Mouse (Mus musculus): ENCODE results near the gene Sptlc2. TPM values are rescaled to one million over a fixed set of nuclear protein-coding genes. Genes with fewer than 3 reads are reported as not detected.
"Not testable (repeated sequence)": the region's sequence is repeated elsewhere in the genome, so short reads cannot be mapped to it uniquely, and the experiment has no call there.

The Sptlc2 gene
- total RNA-seq, 2 experiments from 2014 or later = 39.4 to 43.5 TPM

DNA sequence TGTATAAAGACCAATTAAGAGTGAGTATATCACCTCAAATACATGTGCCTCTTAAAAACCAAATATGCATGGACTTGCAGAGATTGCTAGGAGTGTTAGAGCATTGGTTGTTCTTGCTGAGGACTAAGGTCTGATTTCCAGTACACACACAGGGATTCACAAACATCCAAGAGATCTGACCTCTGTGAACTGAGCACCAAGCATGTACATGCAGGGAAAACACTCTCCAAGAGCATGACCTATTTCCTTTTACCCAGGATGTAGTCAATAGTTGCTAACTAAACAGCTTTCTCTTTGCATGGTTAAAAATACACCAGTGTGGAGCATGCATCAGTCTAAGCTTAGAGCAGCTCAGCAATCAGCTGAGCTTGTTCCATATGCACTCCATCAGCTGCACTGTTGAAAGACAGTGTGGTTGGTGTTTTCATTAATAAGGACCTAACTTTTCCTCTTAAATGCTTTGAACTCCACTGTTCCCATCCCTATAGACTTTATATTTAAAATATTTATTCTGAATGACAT is 45.0 kb downstream of the Sptlc2 start:
- intact Hi-C loops (cut with DNase I) = no loop called here
- DNase-seq = no peak

DNA sequence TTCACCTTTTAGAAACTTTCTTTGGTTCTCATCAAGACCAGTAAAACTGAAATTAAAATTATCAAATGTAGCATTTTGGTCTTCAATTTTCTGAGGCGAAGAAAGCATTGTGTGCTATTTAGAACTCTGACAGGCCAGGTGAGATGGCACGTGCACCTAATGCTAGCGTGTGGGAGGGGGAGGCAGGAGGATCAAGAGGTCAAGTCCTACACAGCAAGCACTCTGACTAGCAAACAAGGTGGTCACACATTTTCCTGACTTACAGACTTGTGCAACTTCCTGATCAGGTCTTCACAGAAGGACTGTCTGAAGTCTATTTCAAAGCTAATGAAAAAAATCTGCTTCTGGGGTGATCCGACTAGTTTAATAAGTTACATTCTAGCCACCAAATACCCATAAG is 50.1 kb downstream of the Sptlc2 start:
- no peak for DNase-seq
- intact Hi-C loops (cut with DNase I) = no loop called here

DNA sequence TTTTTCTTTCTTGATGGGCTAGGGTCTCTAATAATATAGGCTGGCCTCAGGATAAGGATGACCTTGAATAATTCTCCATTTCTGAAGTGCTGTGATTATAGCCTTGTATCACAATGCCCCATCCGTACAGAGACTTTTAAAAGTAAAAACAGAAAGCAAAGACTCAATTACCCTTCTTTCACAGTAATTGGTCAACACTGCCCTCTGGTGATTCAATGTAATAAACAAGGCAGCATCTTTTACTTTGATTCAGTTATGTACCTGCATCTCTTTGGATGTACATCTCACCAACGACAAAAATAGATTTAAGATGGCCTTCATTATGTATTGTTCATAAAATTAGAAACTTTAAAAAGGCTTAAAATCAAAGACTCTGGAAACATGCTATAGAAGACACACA is 53.3 kb downstream of the Sptlc2 start:
- intact Hi-C loops (cut with DNase I) = loop anchor here (5.0 kb wide), 2 partner anchors 68 to 203 kb away; partner anchors contain the start of genes Ahsa1 and Vipas39
- peak in 1 of 2 experiments; percentile 19 for DNase-seq

DNA sequence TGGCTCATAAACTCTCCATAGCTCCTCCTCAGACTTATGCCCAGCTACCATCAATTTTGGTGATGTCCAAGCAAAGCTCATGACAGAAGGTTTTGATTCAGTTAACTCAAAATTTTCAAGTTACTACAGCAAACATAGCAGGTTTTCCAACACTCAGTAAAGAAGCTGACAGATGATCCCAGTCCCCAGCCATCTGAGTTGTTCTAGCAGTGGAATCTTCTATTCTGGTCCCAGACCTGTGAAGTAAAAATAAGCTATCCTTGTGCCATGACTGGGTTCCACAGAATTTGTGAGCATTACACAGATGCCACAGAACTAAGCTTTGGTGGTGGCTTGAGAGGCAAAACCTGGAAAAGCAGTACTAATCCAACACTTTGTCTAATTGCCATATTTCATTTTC is 54.4 kb downstream of the Sptlc2 start:
- no peak for DNase-seq
- intact Hi-C loops (cut with DNase I) = loop anchor here (5.0 kb wide), 2 partner anchors 66 to 201 kb away; partner anchors contain the start of genes Ahsa1 and Vipas39

DNA sequence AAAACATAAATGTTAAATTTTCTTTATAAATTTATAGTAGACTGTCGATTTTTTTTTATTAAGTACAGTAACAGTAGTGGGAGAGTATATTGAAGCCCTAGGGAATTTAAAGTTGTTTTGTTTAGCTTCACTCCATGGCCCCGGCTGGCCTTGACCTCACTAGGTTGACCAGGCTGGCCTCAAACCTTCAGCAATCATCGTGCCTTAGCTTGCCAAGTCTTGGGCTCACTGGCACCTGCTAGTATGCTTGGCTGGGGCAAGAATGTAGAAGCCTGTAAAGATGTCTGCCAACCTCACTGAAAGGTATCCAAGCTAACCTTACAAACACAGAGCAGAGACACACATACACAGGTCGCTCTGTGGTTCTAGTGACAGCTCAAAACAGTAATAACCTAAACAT is 55.6 kb downstream of the Sptlc2 start:
- intact Hi-C loops (cut with DNase I) = loop anchor here (5.0 kb wide), 2 partner anchors 65 to 200 kb away; partner anchors contain the start of genes Ahsa1 and Vipas39
- peak in 1 of 2 experiments; percentile 8 for DNase-seq

DNA sequence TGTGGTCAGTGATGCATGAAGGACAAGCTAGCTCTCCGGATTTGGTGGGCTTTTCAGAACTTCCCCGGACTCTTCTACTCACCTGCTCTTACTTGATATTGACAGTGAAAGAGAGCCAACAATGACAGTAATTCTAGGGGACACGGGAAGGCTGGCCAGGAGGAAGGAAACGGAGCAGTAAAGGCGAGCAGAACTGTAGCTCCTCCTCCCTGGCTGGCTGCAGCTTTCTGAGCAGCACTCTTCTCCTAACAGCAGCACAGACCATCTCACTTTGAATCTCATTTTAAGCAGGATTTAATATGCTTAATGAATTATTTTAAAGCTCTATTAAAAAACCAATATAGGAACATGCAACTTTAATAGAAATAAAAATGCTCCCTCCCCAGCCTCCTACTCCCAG is 56.2 kb downstream of the Sptlc2 start:
- intact Hi-C loops (cut with DNase I) = loop anchor here (5.0 kb wide), 2 partner anchors 65 to 200 kb away; partner anchors contain the start of genes Ahsa1 and Vipas39
- no peak for DNase-seq

DNA sequence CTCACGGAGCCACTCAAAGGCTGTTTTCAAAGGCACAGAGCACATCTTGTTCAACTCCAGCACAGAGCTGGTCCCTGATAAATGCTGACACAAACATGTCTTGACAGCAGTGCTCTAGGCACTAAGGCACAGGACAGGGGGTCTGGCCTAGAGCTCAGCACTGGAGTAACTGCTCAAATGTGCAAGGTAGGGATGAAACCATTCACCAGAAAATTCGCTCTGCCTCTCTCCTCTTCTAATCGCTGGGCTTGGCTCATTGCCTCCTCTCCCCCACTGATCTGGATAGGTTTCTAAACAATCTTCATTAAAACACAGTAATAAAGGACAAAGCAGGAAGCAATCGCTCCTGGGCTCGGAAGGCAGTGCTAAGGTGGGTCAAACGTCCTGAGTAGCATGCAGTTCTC is 57.1 kb downstream of the Sptlc2 start:
- intact Hi-C loops (cut with DNase I) = loop anchor here (5.0 kb wide), 2 partner anchors 64 to 199 kb away; partner anchors contain the start of genes Ahsa1 and Vipas39
- no peak for DNase-seq

DNA sequence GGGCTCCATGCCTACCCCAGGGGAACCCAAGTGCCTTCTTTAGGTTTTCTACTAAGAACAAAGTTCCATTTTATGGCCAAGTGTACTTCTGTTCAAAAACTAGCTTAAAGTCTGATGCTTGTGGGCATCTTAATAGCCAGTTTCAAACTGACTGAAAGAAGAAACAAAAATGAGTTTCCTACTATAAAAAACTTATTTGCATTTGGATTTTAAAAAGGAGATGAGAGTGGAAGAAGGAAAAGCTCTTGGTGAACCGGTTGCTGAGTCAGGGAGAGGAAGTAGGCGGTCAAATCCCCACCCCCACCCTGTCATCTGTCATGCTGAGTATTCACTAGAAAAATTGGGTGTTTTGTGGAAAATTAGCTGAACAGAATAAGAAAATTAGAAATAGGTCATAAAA is 57.9 kb downstream of the Sptlc2 start:
- DNase-seq = no peak
- intact Hi-C loops (cut with DNase I) = loop anchor here (5.0 kb wide), 2 partner anchors 63 to 198 kb away; partner anchors contain the start of genes Ahsa1 and Vipas39

DNA sequence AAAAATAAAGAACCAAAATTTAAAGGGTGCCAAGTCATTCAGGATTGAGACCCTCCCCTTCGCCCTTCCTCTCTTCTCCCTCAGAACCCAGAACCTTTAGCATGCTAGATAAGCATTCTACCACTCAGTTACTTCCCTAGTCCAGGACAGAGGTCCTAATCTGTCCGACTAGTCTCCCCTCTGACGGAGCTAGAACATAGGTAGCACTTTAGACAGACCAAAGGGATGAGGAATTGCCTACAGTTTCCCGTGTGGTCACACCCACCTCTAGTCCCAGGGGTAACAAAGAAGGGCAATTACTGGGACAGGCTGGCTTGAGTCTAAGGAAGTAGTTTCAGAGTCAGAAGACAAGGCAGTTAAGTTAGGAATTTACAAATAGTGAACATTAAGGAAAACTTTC is 60.1 kb downstream of the Sptlc2 start:
- intact Hi-C loops (cut with DNase I) = no loop called here

DNA sequence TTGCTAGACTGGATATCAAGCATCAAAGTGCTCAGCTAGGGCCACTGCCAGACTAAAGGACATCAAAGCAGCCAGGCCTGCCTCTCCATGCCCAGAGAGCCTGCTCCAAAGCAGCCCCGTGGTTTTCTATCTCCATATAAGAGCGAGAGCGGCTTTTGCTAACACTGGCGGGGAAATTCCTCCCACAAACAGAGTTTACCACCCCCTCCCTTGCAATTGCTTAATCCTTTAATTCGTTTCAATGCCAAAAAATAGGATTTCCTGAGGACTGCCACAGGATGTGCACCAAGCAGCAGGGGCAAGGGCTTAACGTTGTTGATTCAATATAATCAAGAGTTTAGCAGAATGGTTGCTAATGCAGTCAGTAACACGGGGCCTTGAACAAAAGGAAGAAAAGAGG is 60.5 kb downstream of the Sptlc2 start:
- DNase-seq = no peak
- intact Hi-C loops (cut with DNase I) = no loop called here

More for the DNA sequence above, 60.1 kb downstream of the Sptlc2 start:
- no peak for DNase-seq

DNA sequence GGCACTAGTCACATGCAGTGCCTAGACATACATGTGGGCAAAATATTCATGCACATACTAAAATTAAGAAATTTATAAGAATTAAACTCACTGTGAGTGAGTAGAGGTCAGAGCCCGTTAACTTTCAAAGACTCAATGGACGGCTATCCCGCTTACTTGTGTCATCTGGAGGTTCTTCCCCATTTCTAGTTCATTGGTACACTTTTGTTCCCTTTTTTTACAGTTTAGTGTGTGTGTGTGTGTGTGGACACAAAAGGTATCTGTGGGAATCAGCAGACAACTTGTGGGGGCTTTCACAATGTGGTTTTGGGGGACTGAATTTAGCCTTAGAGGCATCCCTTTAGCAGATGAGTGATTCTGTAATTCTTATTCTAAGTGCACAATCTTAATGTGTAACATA is 62.7 kb downstream of the Sptlc2 start:
- no peak for DNase-seq
- intact Hi-C loops (cut with DNase I) = no loop called here

DNA sequence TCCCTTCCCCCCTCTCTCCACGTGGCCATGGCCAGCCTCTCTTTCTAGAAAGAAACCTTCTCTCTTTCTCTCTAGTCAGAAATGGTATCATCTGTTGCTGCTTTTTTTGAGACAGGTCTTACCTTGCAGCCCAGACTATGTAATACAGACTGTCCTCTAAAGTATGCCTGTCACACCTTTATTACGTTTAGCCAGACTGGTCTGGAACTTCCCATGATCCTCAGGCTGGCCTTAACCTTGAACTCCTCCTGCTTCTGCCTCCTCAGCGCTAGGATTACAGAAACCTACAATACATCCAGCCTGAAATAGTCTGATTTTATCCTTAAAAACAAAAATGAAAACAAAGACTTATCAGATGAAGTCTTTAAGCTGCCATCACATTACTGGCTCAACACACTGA is 68.9 kb downstream of the Sptlc2 start:
- DNase-seq = no peak
- intact Hi-C loops (cut with DNase I) = no loop called here

DNA sequence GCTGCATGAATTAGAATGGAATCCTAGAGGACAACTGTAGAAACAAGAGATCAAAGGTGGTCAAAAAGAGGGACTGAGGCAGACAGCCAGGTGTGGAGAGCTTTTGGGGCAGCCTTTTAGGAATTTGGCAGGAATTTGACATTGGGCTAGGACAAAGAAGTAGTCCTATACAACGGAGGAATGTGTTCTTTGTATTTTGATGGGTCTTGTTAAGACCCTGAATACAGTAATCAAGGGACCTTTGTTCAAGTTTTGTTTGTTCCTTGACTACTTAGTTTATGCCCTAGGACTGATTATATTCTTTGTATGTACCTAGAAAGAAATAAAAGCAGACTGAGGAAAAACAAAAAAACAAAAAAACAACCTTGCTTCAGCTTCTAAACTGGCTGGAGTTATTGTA is 70.2 kb downstream of the Sptlc2 start:
- intact Hi-C loops (cut with DNase I) = no loop called here
- DNase-seq = no peak

DNA sequence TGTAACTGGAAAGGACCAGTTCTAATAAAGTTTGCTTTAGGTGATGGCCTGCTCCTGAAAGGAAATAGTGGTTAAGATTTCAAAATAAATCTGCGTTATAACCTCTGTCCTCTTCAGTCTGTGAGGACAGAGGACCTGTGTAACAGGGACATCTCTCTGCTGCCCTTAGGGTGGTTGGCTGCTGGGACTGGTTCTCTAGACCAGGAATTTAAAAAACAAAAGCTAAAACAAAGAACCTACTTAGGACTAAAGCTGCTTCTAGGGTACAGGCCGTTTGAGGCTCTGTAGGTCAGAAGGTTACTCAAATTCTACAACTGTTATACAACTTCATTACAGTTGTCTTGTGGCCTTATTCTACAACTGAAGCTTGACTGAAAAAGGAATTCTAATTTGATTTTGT is 75.1 kb downstream of the Sptlc2 start:
- intact Hi-C loops (cut with DNase I) = no loop called here
- DNase-seq = no peak

DNA sequence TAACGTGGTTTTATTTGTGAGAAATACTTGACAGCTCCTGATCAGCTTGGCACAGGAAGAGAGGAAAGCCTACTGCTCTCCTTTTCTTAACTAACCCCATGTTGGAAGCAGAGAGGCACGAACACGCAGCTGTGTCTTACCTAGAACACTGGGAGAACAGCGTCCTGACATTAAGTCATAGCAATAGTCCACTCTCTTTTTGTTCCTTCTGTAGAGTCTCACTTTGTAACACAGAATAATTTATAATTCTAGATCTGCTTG is 81.6 kb downstream of the Sptlc2 start:
- DNase-seq; intact Hi-C loops (cut with DNase I): not testable (repeated sequence)

DNA sequence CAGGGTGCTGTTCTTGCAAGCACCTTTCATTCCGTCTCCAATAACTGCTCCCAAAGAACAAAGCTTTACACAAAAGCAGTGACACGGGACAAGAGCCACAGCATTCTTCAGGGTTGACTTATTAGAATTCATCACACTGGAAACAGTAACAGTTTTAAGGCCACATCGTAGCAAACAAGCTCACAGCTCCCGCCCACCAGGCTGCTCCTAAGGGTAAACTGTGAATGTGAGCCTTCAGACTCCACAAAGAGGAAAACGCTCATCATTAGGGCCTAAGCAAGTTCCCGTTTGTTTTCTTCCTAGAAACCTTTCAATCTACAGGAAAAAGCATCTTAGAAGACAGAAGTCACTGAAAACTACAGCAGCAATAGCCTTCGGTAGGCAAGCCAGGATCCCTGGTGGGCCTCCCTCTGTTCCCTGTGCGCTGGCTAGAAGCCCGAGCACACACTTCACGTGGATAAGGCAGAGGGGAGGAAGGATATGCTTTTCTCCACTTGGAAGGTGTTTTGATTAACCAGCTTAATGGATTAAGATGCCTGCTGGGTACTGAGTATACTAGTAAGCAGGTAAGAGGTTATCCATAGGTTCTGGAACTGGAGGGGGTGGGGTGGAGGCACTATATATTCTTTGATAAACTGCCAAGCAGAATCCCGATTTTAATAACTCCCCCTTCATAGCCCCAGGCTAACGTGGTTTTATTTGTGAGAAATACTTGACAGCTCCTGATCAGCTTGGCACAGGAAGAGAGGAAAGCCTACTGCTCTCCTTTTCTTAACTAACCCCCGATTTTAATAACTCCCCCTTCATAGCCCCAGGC is 82.2 kb downstream of the Sptlc2 start:
- intact Hi-C loops (cut with DNase I) = no loop called here
- DNase-seq = peak in 1 of 2 experiments; percentile 7

DNA sequence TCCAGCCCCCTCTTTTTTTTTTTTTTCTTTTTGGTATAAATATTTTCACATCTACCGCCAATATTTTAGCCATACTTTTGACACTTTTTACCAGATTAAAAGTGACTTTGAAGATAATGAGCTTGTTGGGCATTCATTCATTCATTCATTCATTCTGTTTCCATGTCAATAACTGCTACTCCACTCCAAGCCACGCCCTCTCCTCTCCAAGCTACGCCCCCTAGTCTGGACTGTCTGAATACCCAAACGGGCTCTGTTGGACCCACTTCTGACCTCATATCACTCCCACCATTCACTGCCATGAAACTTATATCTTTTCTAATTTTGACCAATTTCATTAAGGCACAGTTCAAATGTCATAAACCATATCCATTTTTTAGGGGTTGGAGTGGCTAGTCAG is 87.0 kb downstream of the Sptlc2 start:
- intact Hi-C loops (cut with DNase I) = no loop called here
- no peak for DNase-seq

DNA sequence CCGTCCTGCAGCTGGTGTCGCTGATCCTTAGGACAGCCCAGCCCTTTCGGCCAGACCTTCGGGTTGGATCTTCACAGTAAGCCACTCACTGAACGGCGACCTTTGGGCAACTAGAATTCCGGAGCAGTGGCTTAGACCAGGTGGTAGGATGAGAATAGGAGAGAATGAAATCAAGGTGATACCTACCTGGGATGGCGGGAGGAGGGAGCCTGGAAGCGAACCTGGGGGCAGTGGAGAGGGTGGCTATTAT is 87.8 kb downstream of the Sptlc2 start:
- intact Hi-C loops (cut with DNase I) = no loop called here
- DNase-seq = no peak

DNA sequence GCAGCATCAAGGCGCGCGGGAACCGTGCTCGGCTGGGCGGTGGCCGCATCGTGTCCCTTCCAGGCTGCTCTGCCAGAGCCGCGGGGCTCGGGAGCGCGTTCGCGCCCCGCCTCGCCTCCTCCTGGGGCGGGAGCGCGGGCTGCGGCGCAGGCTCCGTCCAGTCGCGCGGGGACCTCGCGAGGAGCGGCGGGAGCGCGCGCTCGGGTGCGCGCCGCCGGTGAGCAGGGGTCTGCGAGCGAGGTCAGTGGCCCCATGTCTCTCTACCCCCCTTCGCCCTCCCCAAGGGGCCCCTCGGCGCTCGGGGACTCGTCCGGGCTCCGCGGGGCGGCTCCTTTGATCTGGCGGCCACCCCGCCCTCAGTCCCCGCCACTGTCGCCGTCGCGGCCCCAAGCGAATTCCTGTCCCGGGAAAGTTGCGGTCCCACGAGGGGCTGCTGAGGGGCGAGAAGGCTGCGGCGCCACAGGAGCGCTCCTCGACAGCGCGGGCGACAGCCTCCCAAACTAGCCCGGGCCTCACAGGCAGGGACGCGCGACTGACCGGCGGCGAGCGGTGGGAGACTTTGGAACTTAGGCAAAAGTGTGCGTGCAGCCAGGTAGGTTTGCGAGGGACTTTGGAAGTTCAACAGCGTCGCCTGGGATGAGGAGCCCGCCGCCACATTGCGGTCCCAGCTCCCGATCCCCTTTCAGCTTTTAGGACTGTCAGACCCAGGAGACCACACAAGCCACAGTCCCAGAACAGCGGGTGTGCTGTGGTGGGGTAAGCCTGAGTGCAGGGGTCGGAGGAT is 88.3 kb downstream of the Sptlc2 start, which contains the start of gene Ism2:
TSS of gene Ism2 (minus strand) at position 49 of the 784 bp plus-strand sequence.
- intact Hi-C loops (cut with DNase I) = no loop called here
- DNase-seq = peak; percentile 27 to 61

DNA sequence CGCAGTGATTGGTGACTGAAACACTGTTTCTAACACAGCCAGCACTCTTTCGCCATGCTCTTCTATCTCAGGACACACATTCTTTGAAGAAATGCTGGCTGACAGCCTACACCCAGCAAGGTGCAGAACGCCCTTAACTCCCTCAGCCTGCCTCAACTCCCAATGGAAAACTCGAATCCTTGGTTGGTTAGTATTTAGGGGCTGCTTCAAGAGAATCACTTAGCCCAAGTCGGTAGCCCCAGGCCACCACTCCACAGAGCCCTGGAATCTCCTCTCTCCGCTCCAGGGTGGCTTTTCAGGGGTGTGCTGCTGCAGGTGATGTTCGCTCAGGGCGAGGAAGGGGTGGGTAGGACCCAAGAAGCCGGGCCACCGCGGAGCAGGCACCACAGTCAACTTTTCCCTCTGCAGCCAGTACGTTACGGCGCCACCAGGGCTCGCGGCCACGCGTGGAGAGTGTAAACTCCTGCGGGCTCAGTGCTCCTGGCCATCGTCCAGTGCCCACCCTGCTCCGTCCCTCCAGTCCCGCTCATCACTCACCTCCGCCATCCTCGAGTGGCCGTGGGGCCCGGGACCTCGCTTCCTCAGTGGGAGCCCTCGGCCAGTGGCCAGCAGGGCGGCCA is 89.0 kb downstream of the Sptlc2 start:
- DNase-seq = peak in 1 of 2 experiments; percentile 46
- intact Hi-C loops (cut with DNase I) = no loop called here

DNA sequence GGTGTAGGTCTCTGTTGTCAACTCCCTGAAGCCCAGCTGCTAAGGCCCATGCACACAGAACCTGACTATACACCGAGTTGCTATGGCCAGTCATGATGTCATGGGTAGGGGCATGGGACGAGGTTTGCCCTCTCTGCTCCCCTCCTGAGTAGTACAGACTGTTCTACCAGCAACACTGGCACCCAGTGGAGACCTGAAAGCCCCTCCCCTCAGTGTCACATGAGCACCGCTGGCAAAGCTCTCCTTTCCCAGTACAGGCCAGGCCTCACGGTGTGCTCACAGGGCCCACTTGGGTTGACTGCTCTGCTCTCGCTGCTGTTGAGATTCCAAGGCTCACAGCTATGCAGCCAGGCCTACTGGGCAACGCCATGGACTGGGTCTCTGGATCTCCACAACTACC is 94.2 kb downstream of the Sptlc2 start:
- intact Hi-C loops (cut with DNase I) = no loop called here
- no peak for DNase-seq

Measured in heart, postnatal 14 days (tissue).